Mouse (Mus musculus): ENCODE measurements around the gene Lat2. TPM values are rescaled to one million over a fixed set of nuclear protein-coding genes. Genes with fewer than 3 reads are reported as not detected.

Gene Lat2
- polyA plus RNA-seq, 1 experiment from 2014 or later, result 1.5 TPM

DNA sequence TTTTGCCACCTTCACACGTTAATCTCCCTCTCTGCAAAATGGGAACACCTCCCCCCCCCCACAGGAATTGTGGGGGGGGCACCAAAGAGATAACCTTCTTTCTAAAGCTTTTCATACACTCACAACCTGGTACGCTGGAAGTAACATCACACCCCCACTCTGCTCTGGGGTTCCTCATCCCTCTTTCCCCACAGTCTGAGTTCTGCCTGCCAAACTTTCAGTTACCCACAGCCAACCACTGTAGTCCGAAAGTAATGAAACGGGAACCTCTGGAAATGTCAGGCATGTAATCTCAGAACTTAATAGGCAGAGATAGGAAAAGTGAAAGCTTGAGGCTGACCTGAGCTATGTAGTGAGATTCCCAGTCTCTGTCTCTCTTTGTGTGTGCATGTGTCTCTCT is 47.4 kb downstream of the Lat2 start:
- 91% methylated on average over 4 of the region's 4 CpGs for WGBS

GRCm38 (mm10) chr5:134565696-134566095 is 49.1 kb downstream of the Lat2 start:
- Histone ChIP-seq H3K4me2 (replicated peaks) (no peak overlapping the region), H3K27ac (no peak overlapping the region), H3K9ac (no peak overlapping the region), H3K9me3 (ENCODE audit: control insufficient read depth, low read length) (no peaks in the 10 kb centered on the region), H3K4me1 (replicated peaks; ENCODE audit: control insufficient read depth, insufficient read depth, low read length) (no peaks in the 10 kb centered on the region), H3K4me3 (replicated peaks; ENCODE audit: low read length) (no peak overlapping the region), H3K27me3 (ENCODE audit: control insufficient read depth, insufficient read depth, low read length) (no peaks in the 10 kb centered on the region), H3K36me3 (replicated peaks; ENCODE audit: control insufficient read depth, insufficient read depth) (no peaks in the 10 kb centered on the region)
- ATAC-seq (ENCODE audit: low FRiP score) (no peak), DNase-seq (ENCODE audit: low spot score) (no peak)
- WGBS, result 92% methylated on average over 6 of the region's 6 CpGs

More for the DNA sequence above, 47.4 kb downstream of the Lat2 start:
- H3K9me3 ChIP-seq (ENCODE audit: control insufficient read depth, low read length), result no peaks in the 10 kb centered on the region
- H3K9ac ChIP-seq, result no peak overlapping the region
- peaks cover 4% of the 10 kb centered on the region for H3K4me1 ChIP-seq (replicated peaks; ENCODE audit: control insufficient read depth, insufficient read depth, low read length)
- ATAC-seq (ENCODE audit: low FRiP score) (no peak), DNase-seq (ENCODE audit: low spot score) (no peak)
- no peak overlapping the region for H3K4me2 ChIP-seq (replicated peaks)
- no peaks in the 10 kb centered on the region for H3K27me3 ChIP-seq (ENCODE audit: control insufficient read depth, insufficient read depth, low read length)
- no peaks in the 10 kb centered on the region for H3K36me3 ChIP-seq (replicated peaks; ENCODE audit: control insufficient read depth, insufficient read depth)
- no peak overlapping the region for H3K4me3 ChIP-seq (replicated peaks; ENCODE audit: low read length)
- H3K27ac ChIP-seq, result no peak overlapping the region

DNA sequence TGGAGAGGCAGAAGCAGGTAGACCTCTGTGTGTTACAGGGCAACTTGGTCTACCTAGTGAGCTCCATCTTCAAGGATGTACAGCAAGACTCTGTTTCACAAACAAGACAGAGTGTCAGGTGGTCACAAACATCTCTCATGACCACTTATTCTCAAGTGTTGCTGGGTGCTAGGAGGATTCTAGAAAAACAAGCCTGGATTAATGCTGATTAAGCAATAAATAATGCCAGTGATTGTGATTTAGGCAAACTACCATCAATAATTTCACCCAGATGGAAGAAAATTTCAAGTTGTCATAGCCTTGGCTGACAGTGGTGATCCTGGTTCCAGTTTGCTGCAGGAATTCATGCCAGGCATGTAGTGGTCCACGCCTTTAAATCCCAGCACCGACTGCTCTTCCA is 50.6 kb downstream of the Lat2 start:
- ATAC-seq (ENCODE audit: low FRiP score) (no peak), DNase-seq (ENCODE audit: low spot score) (no peak)
- H3K27me3 ChIP-seq (ENCODE audit: control insufficient read depth, insufficient read depth, low read length), result no peaks in the 10 kb centered on the region
- H3K36me3 ChIP-seq (replicated peaks; ENCODE audit: control insufficient read depth, insufficient read depth), result no peaks in the 10 kb centered on the region
- H3K4me1 ChIP-seq (replicated peaks; ENCODE audit: control insufficient read depth, insufficient read depth, low read length), result no peaks in the 10 kb centered on the region
- H3K4me2 ChIP-seq (replicated peaks), result no peak overlapping the region
- no peak overlapping the region for H3K27ac ChIP-seq
- WGBS, result 100% methylated on average over 2 of the region's 2 CpGs
- H3K4me3 ChIP-seq (replicated peaks; ENCODE audit: low read length), result no peak overlapping the region
- no peaks in the 10 kb centered on the region for H3K9me3 ChIP-seq (ENCODE audit: control insufficient read depth, low read length)
- H3K9ac ChIP-seq, result no peak overlapping the region

DNA sequence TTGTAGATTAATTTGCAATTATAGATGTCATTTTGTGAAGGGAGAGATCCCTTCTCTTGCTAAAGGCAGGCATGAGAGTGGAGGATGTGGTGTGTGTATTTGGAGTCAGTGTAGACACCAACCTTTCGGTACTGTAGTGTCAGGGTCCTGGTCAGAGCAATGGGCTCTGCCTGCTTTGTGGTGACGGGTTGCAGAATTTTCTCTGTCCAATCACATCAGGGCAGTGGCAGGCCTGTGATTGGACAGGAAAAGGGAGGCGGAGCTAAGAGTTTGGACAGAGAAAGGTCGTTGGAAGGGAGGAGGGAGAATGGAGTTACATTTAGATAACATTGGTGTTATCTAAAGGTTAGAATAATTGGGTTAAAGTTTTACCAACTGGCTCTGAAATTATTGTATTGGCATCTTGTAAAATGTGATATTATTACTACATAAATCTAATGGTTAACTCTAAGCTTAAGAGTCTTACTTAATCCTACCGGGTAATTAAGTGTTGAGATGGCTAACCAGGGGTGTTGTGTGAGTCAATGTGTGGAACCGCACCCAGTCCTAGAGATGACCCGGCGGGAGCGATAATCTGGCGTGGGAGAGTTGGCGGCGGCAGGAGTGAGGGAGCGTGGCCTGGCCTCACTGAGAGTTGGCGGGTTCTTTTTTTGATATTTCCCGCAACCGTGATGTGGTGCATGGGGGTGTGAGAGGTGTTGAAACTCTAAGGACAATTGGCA is 54.2 kb downstream of the Lat2 start:
- ATAC-seq (ENCODE audit: low FRiP score) (no peak), DNase-seq (ENCODE audit: low spot score) (no peak)
- 83% methylated on average over 16 of the region's 16 CpGs for WGBS

GRCm38 (mm10) chr5:134560071-134560449 is 54.8 kb downstream of the Lat2 start, which contains the start of gene Syna:
Gene Syna, minus strand, starts transcription at chr5:134560171.
- Histone ChIP-seq H3K4me2 (replicated peaks) (no peak within 1 kb of the TSS), H3K4me1 (replicated peaks; ENCODE audit: control insufficient read depth, insufficient read depth, low read length) (peaks cover 9% of the 10 kb centered on the region), H3K27ac (no peak within 1 kb of the TSS), H3K4me3 (replicated peaks; ENCODE audit: low read length) (no peak within 1 kb of the TSS), H3K27me3 (ENCODE audit: control insufficient read depth, insufficient read depth, low read length) (no peaks in the 10 kb centered on the region), H3K9ac (no peak within 1 kb of the TSS), H3K36me3 (replicated peaks; ENCODE audit: control insufficient read depth, insufficient read depth) (no peaks in the 10 kb centered on the region), H3K9me3 (ENCODE audit: control insufficient read depth, low read length) (no peaks in the 10 kb centered on the region)
- DNase-seq (ENCODE audit: low spot score), result no peak
- no peak for ATAC-seq (ENCODE audit: low FRiP score)
- 92% methylated on average over 7 of the region's 7 CpGs for WGBS

More for the DNA sequence above, 54.2 kb downstream of the Lat2 start:
- Histone ChIP-seq H3K9ac (no peak overlapping the region), H3K4me3 (replicated peaks; ENCODE audit: low read length) (no peak overlapping the region), H3K36me3 (replicated peaks; ENCODE audit: control insufficient read depth, insufficient read depth) (no peaks in the 10 kb centered on the region), H3K4me2 (replicated peaks) (no peak overlapping the region), H3K27me3 (ENCODE audit: control insufficient read depth, insufficient read depth, low read length) (no peaks in the 10 kb centered on the region), H3K9me3 (ENCODE audit: control insufficient read depth, low read length) (no peaks in the 10 kb centered on the region), H3K27ac (no peak overlapping the region), H3K4me1 (replicated peaks; ENCODE audit: control insufficient read depth, insufficient read depth, low read length) (peaks cover 4% of the 10 kb centered on the region)

GRCm38 (mm10) chr5:134555463-134556164 is 59.2 kb downstream of the Lat2 start:
- H3K27ac ChIP-seq, result no peak overlapping the region
- no peaks in the 10 kb centered on the region for H3K27me3 ChIP-seq (ENCODE audit: control insufficient read depth, insufficient read depth, low read length)
- H3K4me3 ChIP-seq (replicated peaks; ENCODE audit: low read length), result no peak overlapping the region; the same call in 1 of the 2 replicates
- peak overlapping the region; percentile 37 for H3K4me2 ChIP-seq (replicated peaks)
- no peaks in the 10 kb centered on the region for H3K9me3 ChIP-seq (ENCODE audit: control insufficient read depth, low read length)
- ATAC-seq (ENCODE audit: low FRiP score) (no peak), DNase-seq (ENCODE audit: low spot score) (peak; percentile 66)
- peaks cover 16% of the 10 kb centered on the region for H3K4me1 ChIP-seq (replicated peaks; ENCODE audit: control insufficient read depth, insufficient read depth, low read length)
- peak overlapping the region; percentile 20; the same call in 1 of the 2 replicates for H3K9ac ChIP-seq
- no peaks in the 10 kb centered on the region for H3K36me3 ChIP-seq (replicated peaks; ENCODE audit: control insufficient read depth, insufficient read depth)
- 13% methylated on average over 20 of the region's 20 CpGs for WGBS

GRCm38 (mm10) chr5:134553951-134554546 is 60.8 kb downstream of the Lat2 start:
- WGBS, result 93% methylated on average over 5 of the region's 5 CpGs
- DNase-seq (ENCODE audit: low spot score), result no peak
- H3K4me2 ChIP-seq (replicated peaks), result no peak overlapping the region

GRCm38 (mm10) chr5:134552110-134552972 is 62.5 kb downstream of the Lat2 start, which contains the start of gene Clip2:
Gene Clip2, minus strand, starts transcription at chr5:134552434.
- Histone ChIP-seq H3K9ac (peak within 1 kb of the TSS; percentile 99), H3K27ac (peak within 1 kb of the TSS; percentile 99), H3K9me3 (ENCODE audit: control insufficient read depth, low read length) (no peaks in the 10 kb centered on the region), H3K4me2 (replicated peaks) (peak within 1 kb of the TSS; percentile 88), H3K36me3 (replicated peaks; ENCODE audit: control insufficient read depth, insufficient read depth) (0 out of 2 replicates have a peak, but pooled peaks cover 6% of the 10 kb centered on the region), H3K4me3 (replicated peaks; ENCODE audit: low read length) (peak within 1 kb of the TSS; percentile 99), H3K4me1 (replicated peaks; ENCODE audit: control insufficient read depth, insufficient read depth, low read length) (peaks cover 49% of the 10 kb centered on the region), H3K27me3 (ENCODE audit: control insufficient read depth, insufficient read depth, low read length) (no peaks in the 10 kb centered on the region)
- peak; percentile 97 for DNase-seq (ENCODE audit: low spot score)
- ATAC-seq (ENCODE audit: low FRiP score), result peak; percentile 93
- under 1% methylated on average over 61 of the region's 61 CpGs for WGBS

More at GRCm38 (mm10) chr5:134553951-134554546, 60.8 kb downstream of the Lat2 start:
- H3K27me3 ChIP-seq (ENCODE audit: control insufficient read depth, insufficient read depth, low read length), result no peaks in the 10 kb centered on the region
- H3K27ac ChIP-seq, result no peak overlapping the region
- H3K4me1 ChIP-seq (replicated peaks; ENCODE audit: control insufficient read depth, insufficient read depth, low read length), result peaks cover 32% of the 10 kb centered on the region
- H3K4me3 ChIP-seq (replicated peaks; ENCODE audit: low read length), result no peak overlapping the region
- no peaks in the 10 kb centered on the region for H3K36me3 ChIP-seq (replicated peaks; ENCODE audit: control insufficient read depth, insufficient read depth)
- no peak for ATAC-seq (ENCODE audit: low FRiP score)
- no peak overlapping the region for H3K9ac ChIP-seq
- no peaks in the 10 kb centered on the region for H3K9me3 ChIP-seq (ENCODE audit: control insufficient read depth, low read length)

All from hindbrain, embryonic 14.5 days (tissue).